Mouse (Mus musculus) mouse trophoblast stem cell (cell line): ENCODE measurements around the gene Tbx10.
"Not testable (repeated sequence)": the region's sequence is repeated elsewhere in the genome, so short reads cannot be mapped to it uniquely, and the experiment has no call there.

Experiments
- in situ Hi-C, 2 experiments: fragments of 300-500 bp; cut with MseI, MboI; formaldehyde crosslinking; loops; 2 replicates in 1 of 2; 3 replicates in 1 of 2; pipeline ENCODE4 v1.15.1; 2025

Gene Tbx10

GRCm38 (mm10) chr19:3974608-3975007 is 17.9 kb upstream of the Tbx10 start:
- in situ Hi-C loops: not testable (repeated sequence)

GRCm38 (mm10) chr19:3975866-3976265 is 16.7 kb upstream of the Tbx10 start:
- in situ Hi-C loops: no loop called here

- in situ Hi-C loops: no loop called here
Observed at GRCm38 (mm10) chr19:3980309-3980708, 12.2 kb upstream of the Tbx10 start.

- in situ Hi-C loops: no loop called here
Observed at GRCm38 (mm10) chr19:3980917-3981316, 11.6 kb upstream of the Tbx10 start.

GRCm38 (mm10) chr19:3983527-3984200 is 8.9 kb upstream of the Tbx10 start:
- in situ Hi-C loops: no loop called here

- in situ Hi-C loops: no loop called here
Observed at GRCm38 (mm10) chr19:3985261-3985681, 7.3 kb upstream of the Tbx10 start.

GRCm38 (mm10) chr19:3986334-3986733 is 6.2 kb upstream of the Tbx10 start, which contains the start of gene Acy3:
Gene Acy3, plus strand, starts transcription at chr19:3986570.
- in situ Hi-C loops: no loop called here

DNA sequence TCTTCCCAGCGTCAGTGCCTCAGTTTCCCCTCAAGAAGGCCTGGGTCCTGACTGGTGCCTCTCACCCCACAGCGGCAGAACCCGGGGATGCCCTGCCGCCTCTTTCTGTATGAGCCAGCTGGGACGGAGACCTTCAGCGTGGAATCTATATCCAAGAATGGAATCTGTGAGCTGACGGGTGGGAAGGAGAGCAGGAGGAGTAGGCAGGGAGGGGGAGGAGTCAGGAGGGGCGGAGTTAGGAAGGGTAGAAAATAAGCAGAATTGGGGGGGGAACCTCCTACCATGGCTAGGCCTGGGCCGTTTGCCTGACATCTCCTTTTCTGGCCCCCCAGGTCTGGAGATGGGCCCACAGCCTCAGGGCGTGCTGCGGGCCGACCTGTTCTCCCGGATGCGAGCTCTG is 4.5 kb upstream of the Tbx10 start:
- in situ Hi-C loops: no loop called here

- in situ Hi-C loops: no loop called here
Observed at GRCm38 (mm10) chr19:3988750-3989149, 3.8 kb upstream of the Tbx10 start.

GRCm38 (mm10) chr19:3990804-3991203 is 1.7 kb upstream of the Tbx10 start:
- in situ Hi-C loops: loop anchor here in 1 of 2 experiments (5.0 kb wide), 1 partner anchor 44 kb away; no protein-coding TSS in a partner anchor

- in situ Hi-C loops: loop anchor here in 1 of 2 experiments (5.0 kb wide), 1 partner anchor 44 kb away; no protein-coding TSS in a partner anchor
Observed at GRCm38 (mm10) chr19:3991562-3991961, 990 bp upstream of the Tbx10 start.

DNA sequence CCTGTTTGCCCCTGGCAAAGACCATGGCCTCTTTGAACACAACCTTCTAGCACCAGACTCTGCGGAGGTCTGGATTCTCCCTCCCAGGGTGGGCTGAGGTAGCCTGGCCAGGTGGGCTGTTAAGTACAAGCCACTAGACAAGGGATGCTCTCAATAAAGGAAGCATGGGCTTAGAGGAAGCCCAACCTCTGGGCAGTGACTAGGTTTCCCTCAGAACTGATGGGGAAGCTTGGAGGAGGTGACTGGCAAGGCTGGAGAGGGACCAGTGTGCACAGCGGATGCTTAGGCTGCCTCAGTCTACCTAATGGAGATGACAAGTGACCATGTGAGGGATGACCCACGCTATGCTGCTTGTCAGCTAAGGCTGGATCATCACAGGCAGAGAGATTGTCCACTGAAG is 586 bp upstream of the Tbx10 start:
- in situ Hi-C loops: loop anchor here in 1 of 2 experiments (5.0 kb wide), 1 partner anchor 45 kb away; no protein-coding TSS in a partner anchor

DNA sequence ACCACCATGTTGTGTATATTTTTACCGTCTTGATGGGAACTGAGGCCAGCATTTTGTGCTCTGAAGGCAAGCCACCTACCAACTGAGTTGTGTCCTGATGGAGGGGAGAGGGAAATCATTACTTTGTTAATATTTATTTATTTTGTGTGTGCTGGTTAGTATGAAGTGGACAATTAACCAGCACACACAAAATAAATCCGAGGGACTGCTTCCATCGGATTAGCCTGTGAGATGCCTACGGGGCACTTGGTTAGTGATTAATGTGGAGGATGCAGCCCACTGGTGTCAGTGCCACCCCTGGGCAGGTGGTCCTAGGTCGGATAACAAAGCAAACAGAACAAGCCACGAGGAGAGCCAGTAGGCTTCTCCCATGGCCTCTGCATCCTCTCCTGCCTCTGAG is 2.4 kb downstream of the Tbx10 start:
- in situ Hi-C loops: loop anchor here in 1 of 2 experiments (5.0 kb wide), 1 partner anchor 48 kb away; no protein-coding TSS in a partner anchor

DNA sequence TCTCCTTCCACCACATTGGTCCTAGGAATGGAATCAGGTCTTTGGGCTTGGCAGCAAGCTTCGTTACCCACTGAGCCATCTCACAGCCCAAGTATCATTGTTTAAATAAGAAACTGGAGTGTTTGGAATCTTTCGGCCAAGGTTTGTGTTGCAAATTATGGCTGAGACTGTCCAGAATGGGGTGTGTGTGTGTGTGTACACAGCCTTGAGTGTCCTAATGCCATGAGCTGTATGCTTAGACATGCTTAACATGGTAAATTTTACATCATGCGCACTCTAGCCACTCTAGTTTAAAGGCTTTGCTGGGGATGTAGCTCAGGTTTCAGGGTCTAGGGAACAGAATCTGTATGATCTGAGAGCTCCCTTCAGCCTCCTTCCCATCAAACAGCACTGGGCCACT is 3.0 kb downstream of the Tbx10 start:
- in situ Hi-C loops: no loop called here

DNA sequence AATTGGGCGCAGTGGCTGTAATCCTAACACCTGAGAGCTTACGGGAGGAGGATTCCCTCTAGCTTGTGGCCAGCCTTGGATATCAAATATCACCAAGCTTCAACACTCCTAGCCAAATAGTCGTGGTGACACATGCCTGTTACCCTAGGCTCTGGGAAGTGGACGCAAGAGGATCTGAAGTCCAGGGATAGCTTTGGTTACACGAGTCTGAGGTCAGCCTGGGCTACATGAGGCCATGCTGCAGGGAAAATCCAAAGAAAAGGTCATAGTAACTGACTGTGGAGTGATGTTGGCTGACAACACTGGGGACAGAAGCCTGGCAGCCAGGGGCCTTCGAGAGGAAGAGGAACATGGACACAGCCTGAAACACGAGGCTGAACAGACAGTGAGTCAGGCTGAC is 3.6 kb downstream of the Tbx10 start:
- in situ Hi-C loops: no loop called here

DNA sequence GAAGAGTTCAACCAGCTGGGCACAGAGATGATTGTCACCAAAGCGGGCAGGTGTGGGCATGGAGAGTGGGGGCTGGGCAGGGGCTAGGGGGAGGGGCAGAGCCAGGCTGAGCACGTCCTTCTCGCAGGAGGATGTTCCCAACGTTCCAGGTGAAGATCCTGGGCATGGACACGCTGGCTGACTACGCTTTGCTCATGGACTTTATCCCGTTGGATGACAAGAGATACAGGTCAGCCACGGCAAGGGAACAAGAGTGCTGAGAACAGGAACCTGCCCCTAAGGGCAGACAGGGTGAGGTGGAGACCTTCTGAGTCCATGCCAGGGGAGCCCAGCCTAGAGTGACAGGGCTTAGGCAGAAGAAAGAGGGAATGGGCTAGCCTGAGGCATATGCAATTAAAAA is 4.2 kb downstream of the Tbx10 start:
- in situ Hi-C loops: no loop called here

- in situ Hi-C loops: no loop called here
Observed at GRCm38 (mm10) chr19:3997231-3997630, 4.7 kb downstream of the Tbx10 start.

GRCm38 (mm10) chr19:3998335-3998734 is 5.8 kb downstream of the Tbx10 start:
- in situ Hi-C loops: no loop called here

- in situ Hi-C loops: no loop called here
Observed at GRCm38 (mm10) chr19:3999121-3999730, 6.7 kb downstream of the Tbx10 start.

DNA sequence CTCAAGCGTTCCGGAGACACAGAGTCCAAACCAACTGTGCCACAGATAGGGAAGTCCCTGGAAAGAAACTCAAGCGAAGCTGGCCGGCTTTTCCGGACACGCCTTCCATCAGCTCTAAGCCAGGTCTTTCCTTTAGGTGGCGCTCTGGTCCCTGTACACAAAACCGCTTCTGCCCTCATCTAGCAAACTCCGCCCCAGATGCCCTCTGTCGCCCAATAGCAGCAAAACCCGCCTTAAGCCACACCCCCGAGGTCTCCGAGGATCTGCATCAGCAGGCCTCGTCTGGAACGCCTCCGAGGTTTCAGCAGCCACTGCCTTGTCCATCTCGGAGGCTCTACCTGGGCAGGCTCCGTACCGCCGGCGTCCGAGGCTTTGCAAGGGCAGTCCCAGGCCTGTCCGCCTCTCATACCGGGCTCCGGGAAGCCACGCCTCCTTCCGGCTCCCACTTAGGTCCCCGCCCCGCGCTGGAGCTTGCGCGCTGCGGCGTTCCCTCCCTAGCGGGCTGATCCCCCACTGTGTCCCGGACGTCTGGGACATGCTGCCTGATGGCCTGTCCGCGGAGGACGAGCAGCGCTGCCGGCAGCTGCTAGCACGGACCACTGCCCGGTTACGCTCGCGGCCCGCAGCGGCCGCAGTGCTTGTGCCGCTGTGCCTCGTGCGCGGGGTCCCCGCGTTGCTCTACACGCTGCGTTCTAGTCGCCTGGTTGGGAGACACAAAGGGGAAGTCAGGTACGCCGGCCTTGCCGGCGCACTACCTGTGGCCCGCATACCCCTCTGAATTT is 7.8 kb downstream of the Tbx10 start, which contains the start of the genes Nudt8 and Gm49405:
TSS of gene Nudt8 (plus strand) at position 462 of the 782 bp plus-strand sequence.
TSS of gene Gm49405 (plus strand) at position 508 of the 782 bp plus-strand sequence.
- in situ Hi-C loops: no loop called here

DNA sequence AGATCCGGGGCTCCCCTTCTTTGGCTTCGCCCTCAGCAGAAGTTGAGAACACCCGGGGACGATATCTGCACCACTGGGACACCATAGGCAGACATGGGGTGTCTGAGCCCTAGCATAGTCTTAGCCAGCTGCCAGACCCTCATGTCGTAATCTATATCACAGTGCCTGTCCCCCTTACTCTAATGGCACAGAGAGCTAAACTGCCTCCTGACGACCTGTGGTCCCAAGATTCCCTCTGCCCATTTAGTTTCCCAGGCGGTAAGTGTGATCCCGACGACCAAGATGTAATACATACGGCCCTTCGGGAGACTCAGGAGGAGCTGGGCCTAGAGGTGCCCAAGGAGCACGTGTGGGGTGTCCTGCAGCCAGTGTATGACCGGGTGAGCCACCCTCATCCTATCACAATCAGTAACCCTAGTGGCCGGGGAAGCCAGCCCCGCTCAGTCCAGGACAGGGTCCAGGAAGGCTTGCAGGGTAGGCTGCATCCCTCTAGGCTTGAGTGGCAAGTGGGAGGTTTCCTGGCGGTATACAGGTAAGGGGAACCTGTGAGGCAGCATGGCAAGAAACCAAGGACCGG is 8.5 kb downstream of the Tbx10 start:
- in situ Hi-C loops: no loop called here

DNA sequence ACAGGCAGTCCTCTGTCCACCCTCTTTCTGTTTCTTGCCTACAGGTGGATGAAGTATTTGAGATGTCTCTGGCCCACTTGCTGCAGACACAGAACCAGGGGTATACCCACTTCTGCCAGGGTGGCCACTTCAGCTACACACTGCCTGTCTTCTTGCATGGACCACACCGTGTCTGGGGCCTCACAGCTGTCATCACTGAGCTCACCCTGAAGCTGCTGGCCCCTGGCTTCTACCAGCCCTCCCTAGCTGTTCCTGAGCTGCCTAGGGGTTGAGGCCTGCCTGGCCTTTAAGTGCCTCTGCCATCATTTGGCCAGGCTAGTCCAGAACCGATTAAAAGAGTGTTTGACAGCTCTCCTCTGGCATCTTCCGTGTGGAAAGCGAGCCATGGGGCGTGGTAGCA is 9.2 kb downstream of the Tbx10 start:
- in situ Hi-C loops: no loop called here
